Mouse (Mus musculus): ENCODE results near the gene Pkmyt1. TPM values are rescaled to one million over a fixed set of nuclear protein-coding genes. Genes with fewer than 3 reads are reported as not detected.

Gene Pkmyt1
- polyA plus RNA-seq (2014; fragmentation: Nextera tagmentation; extraction: Ambion mirVana): 51.5 and 60.2 TPM in 2 replicates

DNA sequence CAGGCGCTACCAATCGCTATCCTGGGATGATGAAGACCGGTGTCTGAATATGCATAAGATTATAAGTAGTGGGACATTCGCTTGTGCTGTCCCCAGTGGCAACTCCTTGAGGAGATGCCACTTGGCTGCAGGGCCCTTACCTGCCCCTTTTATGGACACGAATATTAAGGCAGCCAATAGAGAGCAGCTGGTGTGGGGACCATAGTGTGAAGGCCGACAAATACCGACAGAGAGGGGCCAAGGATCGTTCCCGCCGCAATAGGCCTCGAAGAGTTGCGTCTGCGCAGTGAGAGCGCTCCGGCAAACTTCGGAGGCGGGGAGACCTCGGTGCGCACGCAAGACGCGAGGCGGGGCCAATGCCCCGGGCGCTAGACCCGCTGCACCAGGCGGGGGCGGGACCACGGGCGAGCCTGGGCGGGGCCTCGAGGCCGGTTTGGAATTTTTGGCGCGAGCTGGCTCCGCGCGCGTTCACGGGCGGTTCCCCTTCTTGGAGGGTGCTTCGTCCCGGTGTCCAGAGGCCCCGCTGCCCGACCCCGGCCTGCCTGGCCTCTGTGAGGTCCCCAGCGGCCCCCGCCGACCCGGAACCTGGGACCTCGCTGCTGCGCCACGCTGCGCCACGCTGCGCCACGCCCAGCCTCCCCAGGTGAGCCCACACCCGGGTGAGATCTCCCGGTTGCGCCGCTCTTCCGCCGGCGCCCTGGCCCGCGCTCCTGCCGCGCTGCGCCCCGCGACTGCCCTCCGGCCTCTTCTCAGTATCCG lies at the start of gene Pkmyt1:
Pkmyt1 (plus strand) TSS at position 338 of the 759 bp plus-strand sequence.
- DNase-seq (ENCODE audit: low spot score) (peak; percentile 95), ATAC-seq (replicated peaks; ENCODE audit: low FRiP score) (peak; percentile 92)
- Histone ChIP-seq H3K4me2 (peak within 1 kb of the TSS; percentile 75), H3K27ac (ENCODE audit: low read depth, low read length) (peak within 1 kb of the TSS; percentile 93), H3K4me3 (ENCODE audit: low read depth, low read length) (peak within 1 kb of the TSS; percentile 86), H3K9ac (ENCODE audit: low read depth, low read length) (peak within 1 kb of the TSS; percentile 96), H3K4me1 (replicated peaks; ENCODE audit: control insufficient read depth, insufficient read depth, low read length) (peaks cover 12% of the 10 kb centered on the region; the same call in 1 of the 2 replicates), H3K36me3 (ENCODE audit: control insufficient read depth, insufficient read depth, low read length) (no peaks in the 10 kb centered on the region), H3K27me3 (replicated peaks; ENCODE audit: control insufficient read depth, insufficient read depth, low read length) (no peaks in the 10 kb centered on the region), H3K9me3 (ENCODE audit: control insufficient read depth, low read length) (no peaks in the 10 kb centered on the region)
- WGBS: 2% methylated on average over 73 of the region's 73 CpGs

DNA sequence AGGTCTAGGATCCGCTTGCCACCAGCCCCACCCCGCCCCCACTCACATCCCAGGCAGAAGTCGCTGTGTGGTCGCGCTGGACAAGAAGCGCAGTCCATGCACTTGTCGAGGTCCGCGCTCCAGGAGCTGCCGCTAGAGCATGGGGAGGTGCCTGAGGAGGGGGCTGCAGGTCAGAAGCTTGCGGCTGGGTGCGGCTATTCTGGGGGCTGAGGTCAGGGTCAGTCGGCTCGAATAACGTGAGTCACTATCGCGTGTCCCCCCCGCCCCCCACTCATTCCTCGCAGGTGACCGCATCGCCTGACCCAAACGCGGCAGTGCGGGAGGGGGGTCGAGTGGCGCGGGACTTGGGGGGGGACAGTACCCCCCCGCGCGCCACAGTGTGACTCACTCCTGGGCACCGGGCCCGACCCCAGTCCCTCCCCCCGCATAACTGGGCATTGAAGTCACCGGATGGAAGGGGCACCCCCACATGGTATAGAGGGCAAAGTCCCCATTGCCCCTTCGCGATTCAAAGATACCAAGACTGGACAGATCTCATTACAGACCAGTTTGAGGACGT lies 49.6 kb upstream of the Pkmyt1 start:
- Histone ChIP-seq H3K27me3 (replicated peaks; ENCODE audit: control insufficient read depth, insufficient read depth, low read length) (peaks cover 38% of the 10 kb centered on the region), H3K4me3 (ENCODE audit: low read depth, low read length) (peak overlapping the region; percentile 65)
- DNase-seq (ENCODE audit: low spot score): no peak

DNA sequence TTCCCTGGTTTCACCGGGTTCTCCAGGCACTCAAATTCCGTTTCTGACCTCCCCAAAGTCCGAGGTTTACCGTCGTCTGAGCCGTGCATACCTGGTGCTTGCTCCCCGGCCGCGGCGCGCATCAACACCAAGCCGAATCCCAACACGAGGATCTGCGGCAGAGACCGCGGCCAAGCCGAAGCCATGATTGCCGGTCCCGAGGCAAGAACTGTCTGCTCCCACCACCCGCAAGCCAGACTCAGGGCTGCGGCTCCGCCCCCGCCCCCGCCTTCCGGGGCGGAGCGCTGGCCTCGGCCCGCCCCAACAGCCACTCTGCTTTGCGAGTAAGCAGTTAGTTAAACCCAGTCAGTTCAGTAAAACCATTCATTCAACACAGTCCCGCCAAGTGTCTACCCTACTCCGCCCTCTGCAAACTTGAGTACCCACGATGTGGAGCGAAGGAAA lies 48.9 kb upstream of the Pkmyt1 start, which contains the start of gene Tnfrsf12a:
Tnfrsf12a (minus strand) TSS at position 233 of the 444 bp plus-strand sequence.
- no peaks in the 10 kb centered on the region for H3K9me3 ChIP-seq (ENCODE audit: control insufficient read depth, low read length)
- H3K4me3 ChIP-seq (ENCODE audit: low read depth, low read length): peak within 1 kb of the TSS; percentile 65
- peaks cover 45% of the 10 kb centered on the region for H3K27me3 ChIP-seq (replicated peaks; ENCODE audit: control insufficient read depth, insufficient read depth, low read length)
- peak; percentile 52 for ATAC-seq (replicated peaks; ENCODE audit: low FRiP score)
- no peaks in the 10 kb centered on the region for H3K36me3 ChIP-seq (ENCODE audit: control insufficient read depth, insufficient read depth, low read length)
- peaks cover 29% of the 10 kb centered on the region for H3K4me1 ChIP-seq (replicated peaks; ENCODE audit: control insufficient read depth, insufficient read depth, low read length)
- H3K27ac ChIP-seq (ENCODE audit: low read depth, low read length): peak within 1 kb of the TSS; percentile 63
- peak; percentile 85 for DNase-seq (ENCODE audit: low spot score)
- peak within 1 kb of the TSS; percentile 99 for H3K4me2 ChIP-seq
- under 1% methylated on average over 34 of the region's 34 CpGs for WGBS
- H3K9ac ChIP-seq (ENCODE audit: low read depth, low read length): peak within 1 kb of the TSS; percentile 64

More for the DNA sequence above, 49.6 kb upstream of the Pkmyt1 start:
- no peaks in the 10 kb centered on the region for H3K36me3 ChIP-seq (ENCODE audit: control insufficient read depth, insufficient read depth, low read length)
- H3K4me1 ChIP-seq (replicated peaks; ENCODE audit: control insufficient read depth, insufficient read depth, low read length): peaks cover 29% of the 10 kb centered on the region
- WGBS: under 1% methylated on average over 37 of the region's 37 CpGs
- H3K4me2 ChIP-seq: peak overlapping the region; percentile 99
- ATAC-seq (replicated peaks; ENCODE audit: low FRiP score): no peak
- peak overlapping the region; percentile 64 for H3K9ac ChIP-seq (ENCODE audit: low read depth, low read length)
- H3K9me3 ChIP-seq (ENCODE audit: control insufficient read depth, low read length): no peaks in the 10 kb centered on the region
- no peak overlapping the region for H3K27ac ChIP-seq (ENCODE audit: low read depth, low read length)

DNA sequence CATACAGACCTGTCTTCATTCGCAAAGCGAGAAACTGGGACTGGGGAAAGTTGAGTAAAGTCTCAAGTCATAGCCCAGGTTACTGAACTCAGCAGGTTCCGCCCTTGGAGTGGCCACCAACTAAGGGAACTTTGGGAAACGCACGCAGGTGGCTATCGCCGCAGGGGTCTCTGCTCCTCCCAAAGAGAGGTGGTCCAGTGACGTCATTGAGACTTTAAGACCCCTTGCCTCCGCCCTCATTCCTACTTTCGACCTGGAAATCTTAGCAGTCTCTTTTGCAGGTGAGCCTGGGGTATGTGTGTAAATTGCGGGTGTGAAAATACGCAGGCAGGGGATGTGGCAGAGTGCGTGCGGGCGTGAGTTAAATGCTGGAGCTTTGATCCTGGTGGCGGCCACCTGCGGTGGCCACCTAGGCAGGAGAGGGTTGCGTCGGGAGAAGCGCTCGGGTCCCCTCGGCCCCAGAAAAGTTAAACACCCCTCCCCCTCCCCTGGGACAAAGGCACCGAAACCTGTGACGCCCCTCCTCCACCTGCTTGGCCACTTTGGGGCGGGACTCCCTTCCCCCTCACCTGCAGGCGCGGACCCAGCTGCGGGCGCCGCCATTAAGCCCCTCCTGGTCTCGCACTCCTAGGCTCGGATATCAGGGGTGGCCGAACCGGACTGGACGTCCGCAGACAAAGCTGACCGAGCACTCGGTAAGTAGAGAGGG lies 46.9 kb upstream of the Pkmyt1 start, which contains the start of gene Cldn6:
Cldn6 (plus strand) TSS at position 123 of the 709 bp plus-strand sequence.
- WGBS: 3% methylated on average over 38 of the region's 38 CpGs
- Histone ChIP-seq H3K9ac (ENCODE audit: low read depth, low read length) (no peak within 1 kb of the TSS), H3K27ac (ENCODE audit: low read depth, low read length) (no peak within 1 kb of the TSS), H3K4me2 (peak within 1 kb of the TSS; percentile 45), H3K4me3 (ENCODE audit: low read depth, low read length) (peak within 1 kb of the TSS; percentile 26), H3K36me3 (ENCODE audit: control insufficient read depth, insufficient read depth, low read length) (no peaks in the 10 kb centered on the region), H3K9me3 (ENCODE audit: control insufficient read depth, low read length) (no peaks in the 10 kb centered on the region), H3K27me3 (replicated peaks; ENCODE audit: control insufficient read depth, insufficient read depth, low read length) (peaks cover 66% of the 10 kb centered on the region), H3K4me1 (replicated peaks; ENCODE audit: control insufficient read depth, insufficient read depth, low read length) (peaks cover 24% of the 10 kb centered on the region)
- DNase-seq (ENCODE audit: low spot score): no peak
- ATAC-seq (replicated peaks; ENCODE audit: low FRiP score): no peak

DNA sequence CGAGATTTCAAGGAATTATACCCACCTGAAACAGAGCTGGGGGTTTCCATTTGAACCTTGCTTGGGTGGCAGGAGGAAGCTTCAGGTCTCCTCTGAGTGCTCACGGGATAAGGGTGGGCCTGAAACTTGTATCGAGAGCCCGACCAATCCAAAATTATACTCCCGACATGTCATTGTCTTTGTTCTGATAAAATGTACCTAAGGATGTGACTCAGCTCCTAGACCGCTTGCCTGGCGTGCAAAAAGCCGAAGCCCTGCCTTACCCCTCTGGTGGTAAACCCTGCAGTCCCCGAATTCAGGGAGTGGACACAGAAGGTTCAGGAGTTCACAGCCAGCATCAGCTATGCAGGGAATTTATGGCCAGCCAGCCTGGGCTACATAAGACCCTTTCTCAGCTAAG lies 45.8 kb upstream of the Pkmyt1 start:
- no peaks in the 10 kb centered on the region for H3K9me3 ChIP-seq (ENCODE audit: control insufficient read depth, low read length)
- no peaks in the 10 kb centered on the region for H3K36me3 ChIP-seq (ENCODE audit: control insufficient read depth, insufficient read depth, low read length)
- H3K4me1 ChIP-seq (replicated peaks; ENCODE audit: control insufficient read depth, insufficient read depth, low read length): peaks cover 17% of the 10 kb centered on the region
- H3K4me2 ChIP-seq: no peak overlapping the region
- H3K4me3 ChIP-seq (ENCODE audit: low read depth, low read length): no peak overlapping the region
- ATAC-seq (replicated peaks; ENCODE audit: low FRiP score) (no peak), DNase-seq (ENCODE audit: low spot score) (no peak)
- no peak overlapping the region for H3K9ac ChIP-seq (ENCODE audit: low read depth, low read length)
- WGBS: 49% methylated on average over 9 of the region's 9 CpGs
- peaks cover 68% of the 10 kb centered on the region for H3K27me3 ChIP-seq (replicated peaks; ENCODE audit: control insufficient read depth, insufficient read depth, low read length)
- H3K27ac ChIP-seq (ENCODE audit: low read depth, low read length): no peak overlapping the region

- DNase-seq (ENCODE audit: low spot score): no peak
These were observed 45.0 kb upstream of the Pkmyt1 start for GRCm38 (mm10) chr17:23681086-23681485.

GRCm38 (mm10) chr17:23682092-23682491 lies 44.0 kb upstream of the Pkmyt1 start:
- WGBS: 49% methylated on average over 4 of the region's 4 CpGs
- H3K36me3 ChIP-seq (ENCODE audit: control insufficient read depth, insufficient read depth, low read length): no peaks in the 10 kb centered on the region
- H3K9ac ChIP-seq (ENCODE audit: low read depth, low read length): no peak overlapping the region
- H3K27ac ChIP-seq (ENCODE audit: low read depth, low read length): no peak overlapping the region
- H3K4me3 ChIP-seq (ENCODE audit: low read depth, low read length): no peak overlapping the region
- DNase-seq (ENCODE audit: low spot score): no peak
- no peak for ATAC-seq (replicated peaks; ENCODE audit: low FRiP score)
- 0 out of 2 replicates have a peak, but pooled peaks cover 4% of the 10 kb centered on the region for H3K4me1 ChIP-seq (replicated peaks; ENCODE audit: control insufficient read depth, insufficient read depth, low read length)
- no peak overlapping the region for H3K4me2 ChIP-seq
- peaks cover 64% of the 10 kb centered on the region for H3K27me3 ChIP-seq (replicated peaks; ENCODE audit: control insufficient read depth, insufficient read depth, low read length)
- H3K9me3 ChIP-seq (ENCODE audit: control insufficient read depth, low read length): no peaks in the 10 kb centered on the region

More at GRCm38 (mm10) chr17:23681086-23681485, 45.0 kb upstream of the Pkmyt1 start:
- Histone ChIP-seq H3K36me3 (ENCODE audit: control insufficient read depth, insufficient read depth, low read length) (no peaks in the 10 kb centered on the region), H3K4me3 (ENCODE audit: low read depth, low read length) (no peak overlapping the region), H3K27ac (ENCODE audit: low read depth, low read length) (no peak overlapping the region), H3K4me1 (replicated peaks; ENCODE audit: control insufficient read depth, insufficient read depth, low read length) (peaks cover 11% of the 10 kb centered on the region), H3K27me3 (replicated peaks; ENCODE audit: control insufficient read depth, insufficient read depth, low read length) (peaks cover 64% of the 10 kb centered on the region), H3K9ac (ENCODE audit: low read depth, low read length) (no peak overlapping the region), H3K4me2 (no peak overlapping the region; the same call in 1 of the 2 replicates), H3K9me3 (ENCODE audit: control insufficient read depth, low read length) (no peaks in the 10 kb centered on the region)
- no peak for ATAC-seq (replicated peaks; ENCODE audit: low FRiP score)
- 68% methylated on average over 10 of the region's 10 CpGs for WGBS

DNA sequence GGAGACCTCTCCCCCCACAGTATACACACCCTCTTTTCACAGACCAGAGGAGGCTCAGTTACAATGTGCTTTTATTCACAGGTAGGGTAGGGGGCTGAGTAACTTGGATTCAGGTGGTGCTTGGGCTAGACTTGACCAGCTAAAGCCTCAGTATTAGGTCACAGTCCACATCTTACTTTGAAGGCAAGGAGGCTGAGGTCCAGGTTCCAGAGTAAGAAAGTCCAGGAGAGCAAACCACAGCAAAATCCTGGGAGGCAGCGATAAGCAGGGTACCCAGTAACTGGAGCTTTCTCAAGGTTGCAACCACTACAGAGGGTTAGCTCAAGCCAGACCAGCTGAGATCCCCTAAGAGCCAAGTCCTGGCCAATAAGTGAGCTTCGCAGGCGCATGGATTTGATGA lies 43.6 kb upstream of the Pkmyt1 start:
- Histone ChIP-seq H3K4me2 (no peak overlapping the region), H3K36me3 (ENCODE audit: control insufficient read depth, insufficient read depth, low read length) (no peaks in the 10 kb centered on the region), H3K27ac (ENCODE audit: low read depth, low read length) (no peak overlapping the region), H3K9ac (ENCODE audit: low read depth, low read length) (no peak overlapping the region), H3K4me3 (ENCODE audit: low read depth, low read length) (no peak overlapping the region), H3K4me1 (replicated peaks; ENCODE audit: control insufficient read depth, insufficient read depth, low read length) (0 out of 2 replicates have a peak, but pooled peaks cover 4% of the 10 kb centered on the region), H3K9me3 (ENCODE audit: control insufficient read depth, low read length) (no peaks in the 10 kb centered on the region), H3K27me3 (replicated peaks; ENCODE audit: control insufficient read depth, insufficient read depth, low read length) (peaks cover 64% of the 10 kb centered on the region)
- whole genome bisulfite sequencing: 54% methylated on average over 3 of the region's 3 CpGs
- no peak for ATAC-seq (replicated peaks; ENCODE audit: low FRiP score)
- DNase-seq (ENCODE audit: low spot score): no peak
